Mouse (Mus musculus) ES-Bruce4 (cell line): ENCODE data around the gene Stoml3. TPM values are rescaled to one million over a fixed set of nuclear protein-coding genes. Genes with fewer than 3 reads are reported as not detected.

Experiments used
- H3K27ac ChIP-seq: 2 replicates; pipeline ENCODE4 v1.5.1; 2012; ENCODE audit warnings: low read length, inconsistent platforms; ENCODE audit not compliant: insufficient read depth
- H3K27me3 ChIP-seq: 2 replicates; pipeline ENCODE4 v1.6.1; 2012; ENCODE audit warnings: mild to moderate bottlenecking, low read length, inconsistent platforms; ENCODE audit not compliant: control insufficient read depth, poor library complexity, insufficient read depth, severe bottlenecking
- H3K36me3 ChIP-seq: 2 replicates; pipeline ENCODE4 v1.6.1; 2012; ENCODE audit warnings: inconsistent platforms, mild to moderate bottlenecking, low read length, moderate library complexity; ENCODE audit not compliant: control insufficient read depth, poor library complexity, insufficient read depth, severe bottlenecking
- H3K4me1 ChIP-seq: one replicate; pipeline ENCODE4 v1.8.1; 2011; ENCODE audit warnings: low read length; ENCODE audit not compliant: control insufficient read depth, insufficient read depth
- H3K4me3 ChIP-seq: 2 replicates; pipeline ENCODE4 v1.5.1; 2011; ENCODE audit warnings: low read depth, mild to moderate bottlenecking, low read length
- H3K9ac ChIP-seq: 2 replicates; pipeline ENCODE4 v1.6.1; 2012; ENCODE audit warnings: low read depth, mild to moderate bottlenecking, inconsistent platforms; ENCODE audit not compliant: poor library complexity, severe bottlenecking
- H3K9me3 ChIP-seq: replicated peaks from 2 replicates; pipeline ENCODE4 v1.6.1; 2012; ENCODE audit warnings: mild to moderate bottlenecking, low read length, inconsistent platforms; ENCODE audit not compliant: control insufficient read depth, poor library complexity, insufficient read depth, severe bottlenecking
- CTCF ChIP-seq: IDR thresholded peaks from one replicate; pipeline ENCODE4 v1.8.1; 2011; ENCODE audit warnings: low read depth, low read length
- EP300 ChIP-seq: IDR thresholded peaks from 2 replicates; pipeline ENCODE4 v1.6.1; 2011; ENCODE audit warnings: low read depth, low read length; ENCODE audit not compliant: insufficient read depth
- POLR2A ChIP-seq: IDR thresholded peaks from one replicate; pipeline ENCODE4 v1.8.1; 2011; ENCODE audit warnings: low read length; ENCODE audit not compliant: insufficient read depth
- polyA plus RNA-seq: library from polyadenylated mRNA; stranded (reverse); fragments of >200 nt; gene quantifications from 2 replicates; pipeline ENCODE4 v1.2.4, GENCODE M21; 2011; ENCODE audit warnings: low read depth; ENCODE audit not compliant: missing spikeins, insufficient read depth, insufficient read length

The Stoml3 gene
- polyA plus RNA-seq, 1 experiment, result not detected

GRCm38 (mm10) chr3:53532091-53532490 lies 43.6 kb downstream of the Stoml3 start:
- Histone ChIP-seq H3K4me1 (no peaks in the 10 kb centered on the region), H3K36me3 (no peaks in the 10 kb centered on the region), H3K9me3 (peaks cover 2% of the 10 kb centered on the region; the same call in 1 of the 2 replicates), H3K4me3 (no peak overlapping the region), H3K27me3 (no peaks in the 10 kb centered on the region), H3K9ac (no peak overlapping the region), H3K27ac (no peak overlapping the region)
- TF ChIP-seq POLR2A (no peak), EP300 (no peak), CTCF (no peak)

GRCm38 (mm10) chr3:53552691-53553090 lies 64.2 kb downstream of the Stoml3 start:
- H3K4me1 ChIP-seq, result peaks cover 4% of the 10 kb centered on the region
- no peaks in the 10 kb centered on the region for H3K36me3 ChIP-seq

GRCm38 (mm10) chr3:53555031-53555952 lies 66.8 kb downstream of the Stoml3 start:
- TF ChIP-seq CTCF, result no peak
- no peak for TF ChIP-seq EP300
- no peak for TF ChIP-seq POLR2A
- H3K36me3 ChIP-seq, result no peaks in the 10 kb centered on the region
- H3K27ac ChIP-seq, result no peak overlapping the region
- no peak overlapping the region for H3K4me3 ChIP-seq
- peaks cover 7% of the 10 kb centered on the region for H3K4me1 ChIP-seq
- no peaks in the 10 kb centered on the region for H3K9me3 ChIP-seq
- no peak overlapping the region for H3K9ac ChIP-seq
- no peaks in the 10 kb centered on the region for H3K27me3 ChIP-seq

More at GRCm38 (mm10) chr3:53552691-53553090, 64.2 kb downstream of the Stoml3 start:
- Histone ChIP-seq H3K27ac (no peak overlapping the region), H3K4me3 (no peak overlapping the region), H3K9me3 (no peaks in the 10 kb centered on the region), H3K27me3 (no peaks in the 10 kb centered on the region), H3K9ac (no peak overlapping the region)
- TF ChIP-seq POLR2A, result no peak
- TF ChIP-seq CTCF, result no peak
- TF ChIP-seq EP300, result no peak

DNA sequence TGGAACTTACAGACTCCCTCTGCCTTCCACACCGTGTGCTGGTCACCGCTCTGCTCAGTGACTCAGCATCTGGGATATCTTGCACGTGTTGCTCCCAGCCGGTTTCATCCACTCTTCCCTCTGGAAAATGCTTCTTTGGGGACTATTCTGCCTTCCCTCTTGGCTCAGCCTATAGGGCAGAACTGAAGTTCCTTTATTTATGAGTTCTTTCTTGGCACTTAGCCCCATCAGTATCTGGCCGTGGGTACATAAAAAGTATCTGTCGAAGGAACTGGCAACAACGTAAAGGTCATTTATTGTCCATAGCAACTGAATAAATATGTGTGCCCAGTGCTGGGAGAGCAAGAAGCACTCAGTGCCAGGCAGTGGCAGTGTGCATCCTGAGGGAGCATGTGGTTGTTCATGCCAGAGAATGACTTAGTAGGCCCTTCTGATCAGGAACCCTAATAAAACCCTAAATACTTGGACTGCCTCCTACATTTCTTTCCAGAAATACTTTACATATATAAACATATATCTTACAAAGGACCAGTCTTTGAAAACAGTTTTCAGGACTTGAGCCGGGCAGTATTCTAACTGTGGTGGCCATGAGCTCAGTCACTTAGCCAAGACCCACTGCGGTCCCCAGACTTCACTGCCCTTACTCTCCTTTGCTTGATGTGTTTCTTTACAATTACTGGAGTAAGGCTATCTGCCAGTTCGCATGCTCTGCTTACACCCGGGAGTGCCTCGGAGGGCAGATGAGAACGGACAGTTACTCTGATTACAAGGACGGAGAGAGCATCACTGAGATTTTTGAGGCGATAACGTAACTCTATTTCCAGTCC lies 69.1 kb downstream of the Stoml3 start:
- H3K36me3 ChIP-seq, result no peaks in the 10 kb centered on the region
- H3K9me3 ChIP-seq, result no peaks in the 10 kb centered on the region
- H3K27ac ChIP-seq, result no peak overlapping the region
- no peak overlapping the region for H3K4me3 ChIP-seq
- no peak for TF ChIP-seq POLR2A
- no peak for TF ChIP-seq CTCF
- no peak for TF ChIP-seq EP300
- H3K27me3 ChIP-seq, result no peaks in the 10 kb centered on the region
- H3K9ac ChIP-seq, result no peak overlapping the region
- peaks cover 7% of the 10 kb centered on the region for H3K4me1 ChIP-seq

Other genes with a start within 250 kb of the Stoml3 start
- 18.2 and 21.6 TPM in 2 replicates for gene Nhlrc3, start 25.3 kb upstream of the Stoml3 start, polyA plus RNA-seq
- 31.3 and 34.2 TPM in 2 replicates for gene Proser1, start 25.0 kb upstream of the Stoml3 start, polyA plus RNA-seq
- 29.2 and 30.3 TPM in 2 replicates for gene Frem2, start 168.7 kb downstream of the Stoml3 start, polyA plus RNA-seq